Mouse (Mus musculus) gastrocnemius, postnatal 10 days (tissue): ENCODE results near the gene Rpl34. TPM values are rescaled to one million over a fixed set of nuclear protein-coding genes. Genes with fewer than 3 reads are reported as not detected.
A peak's percentile ranks its signal among the peaks of the same experiment; 100 is the strongest.

Experiments used
- DNase-seq: peaks from one replicate; pipeline ENCODE4 v3.0.0; 2021; ENCODE audit warnings: mixed read lengths
- total RNA-seq, 2 experiments: library from RNA; stranded (reverse); gene quantifications; 2 replicates each; pipeline ENCODE4 v1.2.3; 2021

Rpl34 gene
- total RNA-seq, 2 experiments from 2014 or later, result 631 to 655 TPM

- DNase-seq, result peak; percentile 56
Measured at GRCm38 (mm10) chr3:130714775-130715568, 15.2 kb downstream of the Rpl34 start.

DNA sequence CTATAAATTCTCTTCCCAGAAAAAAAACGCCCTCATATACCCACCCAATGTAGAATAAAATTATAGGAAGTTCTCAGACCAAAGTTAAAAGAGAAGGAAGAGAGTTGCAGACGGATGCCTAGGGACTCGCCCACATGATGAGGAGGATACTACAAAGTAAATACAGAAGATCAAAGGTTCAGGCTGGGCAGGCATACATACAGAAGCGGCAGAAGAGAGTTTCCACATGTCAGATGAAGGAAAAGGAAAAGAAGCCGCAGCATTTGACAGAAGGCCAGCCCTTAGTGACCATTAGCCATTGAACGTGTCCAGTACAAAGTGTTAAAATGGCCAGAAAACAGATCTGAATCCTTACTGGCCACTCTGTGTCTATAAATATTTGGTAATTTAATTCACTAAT, 17.3 kb downstream of the Rpl34 start:
- DNase-seq, result no peak

DNA sequence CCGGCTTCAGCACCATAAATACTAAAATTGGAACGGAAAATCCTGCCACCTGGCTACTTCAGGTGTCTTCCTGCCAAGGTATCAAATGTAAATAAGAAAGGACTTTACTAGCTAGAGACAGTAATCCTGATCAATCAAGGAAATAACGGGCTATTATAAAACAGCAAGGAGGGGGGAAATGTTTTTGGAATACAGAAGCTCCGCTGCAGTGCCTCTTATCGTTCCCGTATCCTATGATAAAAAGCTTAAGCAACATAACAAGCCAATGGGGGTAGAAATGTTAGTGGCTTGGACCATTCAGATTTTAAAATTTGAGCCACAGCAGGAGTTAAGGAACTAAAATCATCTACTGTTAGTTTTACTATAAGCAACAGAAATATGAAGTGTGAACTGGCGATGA, 20.1 kb downstream of the Rpl34 start:
- no peak for DNase-seq

GRCm38 (mm10) chr3:130708967-130709924, 21.0 kb downstream of the Rpl34 start, which contains the start of gene Ostc:
Gene Ostc (minus strand): TSS chr3:130709444.
- peak; percentile 96 for DNase-seq

DNA sequence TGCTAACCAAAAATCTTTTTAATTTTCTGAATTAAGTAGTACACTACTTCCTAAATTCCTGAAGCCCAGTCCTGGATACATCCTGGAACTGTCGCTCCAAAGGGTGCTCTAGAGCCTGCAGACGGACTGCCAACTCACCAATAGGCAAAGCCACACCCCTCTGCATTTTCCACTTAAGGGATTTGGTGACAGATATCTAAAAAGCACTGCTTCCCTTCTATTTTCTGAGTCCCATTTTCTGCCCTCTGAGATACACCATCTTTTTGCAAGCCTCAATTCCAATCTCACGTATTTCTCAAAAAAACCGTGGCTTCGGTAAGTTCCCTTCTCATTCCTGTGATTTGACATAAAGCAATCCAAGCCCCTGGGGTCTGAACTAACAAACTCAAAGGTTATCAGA, 21.7 kb downstream of the Rpl34 start:
- no peak for DNase-seq

GRCm38 (mm10) chr3:130702289-130702688, 27.9 kb downstream of the Rpl34 start:
- no peak for DNase-seq

DNA sequence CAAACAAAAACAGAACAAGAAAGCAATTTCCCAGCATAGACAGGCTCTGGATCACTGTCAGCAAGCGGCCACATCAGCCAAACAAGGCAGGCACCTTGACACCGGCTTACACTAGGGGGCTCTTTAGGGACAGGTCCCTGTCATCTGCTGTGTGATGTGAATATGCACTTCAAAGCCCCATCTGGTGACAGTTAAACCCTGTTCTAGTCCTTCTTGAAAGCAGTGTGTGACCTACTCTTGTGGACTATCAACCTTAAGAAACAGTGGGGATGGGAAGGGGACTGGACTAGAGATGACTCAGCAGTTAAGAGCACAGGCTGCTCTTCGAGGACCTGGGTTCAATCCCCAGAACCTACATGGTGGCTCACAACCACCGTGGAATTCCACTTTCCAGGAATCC, 32.6 kb downstream of the Rpl34 start:
- DNase-seq, result no peak

DNA sequence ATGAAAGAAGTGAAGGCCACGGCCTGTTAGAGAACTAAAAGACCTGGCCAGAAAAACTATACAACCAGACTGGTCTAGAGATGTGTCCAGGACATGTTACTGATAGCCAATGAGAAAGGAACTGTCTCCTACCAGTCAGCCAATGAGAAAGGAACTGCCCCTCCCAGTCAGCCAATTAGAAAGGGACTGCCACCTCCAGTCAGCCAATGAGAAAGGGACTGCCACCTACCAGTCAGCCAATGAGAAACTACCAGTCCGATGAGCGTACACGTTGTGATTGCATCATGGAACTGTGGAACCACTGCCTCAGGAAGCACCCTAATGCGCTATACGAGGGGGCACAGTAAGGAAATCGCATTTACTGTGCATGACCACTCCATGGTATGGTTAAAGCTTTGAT, 35.5 kb downstream of the Rpl34 start:
- DNase-seq, result no peak

DNA sequence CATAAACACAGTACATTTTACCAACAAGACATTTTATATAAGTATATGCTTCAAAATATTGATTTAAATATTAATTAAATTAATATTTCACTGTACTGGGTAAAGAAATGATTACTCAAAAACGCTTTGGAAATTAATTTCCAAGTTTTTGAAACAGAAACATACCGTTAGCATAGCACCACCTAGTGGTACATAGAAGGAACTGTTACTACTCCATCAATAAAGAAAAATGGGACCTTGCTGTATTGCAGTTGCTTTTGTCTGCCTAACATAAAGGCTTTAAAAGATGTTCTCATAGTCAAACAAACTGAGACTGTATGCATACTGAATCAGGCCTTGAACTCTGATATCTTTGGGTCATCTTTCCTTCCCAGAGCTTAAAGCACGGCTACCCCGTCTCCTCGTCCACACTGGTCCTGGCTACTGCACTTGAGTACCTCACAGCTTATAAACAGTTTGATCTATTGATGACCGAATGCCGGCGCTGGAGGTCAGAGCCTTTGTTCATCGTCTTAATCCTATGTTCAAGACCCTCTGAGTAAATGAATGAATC, 36.1 kb downstream of the Rpl34 start:
- no peak for DNase-seq

GRCm38 (mm10) chr3:130691596-130692170, 38.5 kb downstream of the Rpl34 start:
- DNase-seq, result no peak

DNA sequence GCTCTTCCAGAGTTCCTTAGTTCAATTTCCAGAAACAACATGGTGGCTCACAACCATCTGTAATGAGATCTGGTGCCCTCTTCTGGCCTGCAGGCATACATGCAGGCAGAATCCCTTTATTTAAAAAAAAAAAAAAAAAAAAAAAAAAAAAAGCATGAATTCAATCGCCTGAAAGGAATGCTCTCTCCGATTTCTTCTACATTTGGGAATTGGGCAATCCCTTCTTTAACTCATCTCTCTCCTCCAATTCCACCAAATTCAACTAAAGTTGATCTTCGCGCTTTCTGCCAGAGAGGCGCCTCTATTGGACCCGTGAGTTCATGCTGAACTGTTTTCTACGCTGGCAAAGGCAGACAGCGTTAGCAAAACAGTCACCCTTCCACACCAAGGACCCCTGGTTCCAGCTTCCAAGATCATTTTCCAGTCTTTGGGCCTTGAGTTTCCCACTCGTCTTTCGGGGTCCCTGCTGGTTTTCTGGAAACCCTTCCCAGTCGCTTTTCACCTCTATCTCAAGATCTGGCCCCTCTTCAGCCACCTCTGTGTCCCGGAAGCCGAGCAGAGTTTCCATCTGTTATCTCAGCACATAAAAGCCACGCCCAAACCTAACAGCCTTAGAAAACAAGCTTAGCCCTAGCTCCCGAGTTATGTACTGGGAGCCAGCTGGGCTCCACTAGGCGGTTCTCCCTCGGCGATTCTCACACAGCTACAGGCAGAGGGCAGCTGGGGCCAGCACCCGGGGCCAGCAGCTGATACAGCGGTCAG, 39.2 kb downstream of the Rpl34 start:
- DNase-seq, result peak; percentile 60

DNA sequence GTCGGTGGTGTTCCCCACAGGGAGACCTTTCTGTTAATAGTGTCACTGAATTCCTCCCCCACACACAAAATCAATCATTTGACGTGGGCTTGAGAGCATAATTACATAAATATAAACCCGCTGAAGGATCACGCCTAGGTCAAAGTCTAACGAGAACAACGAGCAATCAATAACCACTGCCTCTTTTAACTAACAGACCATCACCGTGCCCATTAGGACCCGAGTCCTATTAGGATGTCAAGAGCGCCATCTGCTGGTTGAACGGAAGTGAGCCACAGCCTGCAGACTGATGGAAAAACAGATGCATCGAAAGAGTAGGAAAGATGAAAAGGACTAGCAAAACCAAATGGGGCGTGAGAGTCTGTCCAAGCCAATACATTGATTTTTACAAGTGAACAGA, 40.6 kb downstream of the Rpl34 start:
- DNase-seq, result peak; percentile 84

- DNase-seq, result no peak
Measured at GRCm38 (mm10) chr3:130687051-130687450, 43.1 kb downstream of the Rpl34 start.

GRCm38 (mm10) chr3:130685014-130685366, 45.2 kb downstream of the Rpl34 start:
- no peak for DNase-seq

- DNase-seq, result no peak
Measured at GRCm38 (mm10) chr3:130684276-130685013, 45.8 kb downstream of the Rpl34 start.

GRCm38 (mm10) chr3:130683836-130684235, 46.4 kb downstream of the Rpl34 start:
- DNase-seq, result no peak

GRCm38 (mm10) chr3:130682183-130682582, 48.0 kb downstream of the Rpl34 start:
- peak; percentile 21 for DNase-seq

GRCm38 (mm10) chr3:130681226-130681625, 49.0 kb downstream of the Rpl34 start:
- no peak for DNase-seq

DNA sequence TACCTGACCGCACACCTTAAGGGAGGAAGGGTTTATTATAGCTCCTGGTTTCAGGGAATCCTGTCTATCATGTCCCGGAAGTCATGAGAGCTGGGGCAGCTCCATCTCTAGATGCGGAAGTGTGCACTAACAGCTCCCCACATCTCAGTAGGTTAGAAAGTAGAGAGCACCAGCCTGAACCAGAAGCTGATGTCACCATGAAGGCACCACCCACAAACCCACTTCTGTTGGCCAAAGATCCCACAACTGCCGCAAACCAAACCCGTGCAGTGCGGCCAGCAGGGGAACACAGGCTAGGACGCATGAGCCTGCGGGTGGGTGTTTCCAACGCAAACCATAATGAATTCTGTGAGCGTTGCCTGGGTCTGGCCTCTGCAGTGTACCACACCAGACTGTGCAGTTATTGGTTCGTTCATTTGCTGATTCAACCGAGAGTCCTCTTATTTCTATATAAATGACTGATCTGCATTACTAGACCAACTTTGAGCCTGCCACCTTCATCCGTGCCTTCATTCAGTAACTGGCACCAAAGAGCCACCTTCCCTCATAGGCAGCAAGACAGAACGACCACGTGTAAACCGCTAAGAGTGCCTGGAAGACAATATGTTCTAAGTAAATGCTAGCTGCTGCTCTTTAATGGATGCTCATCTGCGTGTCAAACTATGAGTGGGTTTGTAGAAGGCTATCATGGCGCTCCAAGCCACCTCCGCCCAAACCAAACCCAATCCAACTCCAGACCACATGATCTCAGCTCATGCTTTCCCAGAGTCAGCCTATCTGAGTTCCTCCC, 52.3 kb downstream of the Rpl34 start:
- DNase-seq, result no peak
